Mouse (Mus musculus): ENCODE measurements around the gene Smok2a. TPM values are rescaled to one million over a fixed set of nuclear protein-coding genes. Genes with fewer than 3 reads are reported as not detected.
"Not testable (repeated sequence)": the region's sequence is repeated elsewhere in the genome, so short reads cannot be mapped to it uniquely, and the experiment has no call there.

Smok2a gene
- polyA plus RNA-seq, 1 experiment from 2014 or later, result not detected

DNA sequence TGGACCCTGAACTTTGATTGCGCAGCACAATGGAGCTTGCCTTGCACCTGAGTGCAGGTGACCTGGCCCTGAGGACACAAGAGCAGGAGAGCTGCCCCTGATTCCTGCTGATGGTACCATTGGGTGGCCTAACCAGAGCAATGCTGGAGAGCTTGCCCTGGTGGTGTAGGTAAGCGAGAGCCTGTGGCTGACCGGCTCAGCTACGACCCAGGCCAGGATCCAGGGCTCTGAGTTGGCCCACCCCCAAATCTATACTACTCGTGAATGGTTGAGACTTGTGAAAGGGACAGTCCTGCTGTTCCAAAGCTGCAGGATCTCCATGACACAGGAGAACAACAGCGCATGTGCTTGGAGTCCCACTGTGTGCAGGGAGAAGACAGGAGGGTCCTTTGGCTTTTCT, 34.4 kb upstream of the Smok2a start:
- H3K4me3 ChIP-seq (ENCODE audit: low read depth, low read length); H3K4me1 ChIP-seq (replicated peaks; ENCODE audit: control insufficient read depth, insufficient read depth, low read length); H3K9ac ChIP-seq (ENCODE audit: low read depth, low read length); H3K27ac ChIP-seq (ENCODE audit: low read depth, low read length); H3K4me2 ChIP-seq; H3K36me3 ChIP-seq (ENCODE audit: control insufficient read depth, insufficient read depth, low read length); DNase-seq (ENCODE audit: low spot score); ATAC-seq (replicated peaks; ENCODE audit: low FRiP score); H3K27me3 ChIP-seq (replicated peaks; ENCODE audit: control insufficient read depth, insufficient read depth, low read length): not testable (repeated sequence)
- H3K9me3 ChIP-seq (ENCODE audit: control insufficient read depth, low read length), result peaks cover 38% of the 10 kb centered on the region
- 79% methylated on average over 6 of the region's 6 CpGs for WGBS

DNA sequence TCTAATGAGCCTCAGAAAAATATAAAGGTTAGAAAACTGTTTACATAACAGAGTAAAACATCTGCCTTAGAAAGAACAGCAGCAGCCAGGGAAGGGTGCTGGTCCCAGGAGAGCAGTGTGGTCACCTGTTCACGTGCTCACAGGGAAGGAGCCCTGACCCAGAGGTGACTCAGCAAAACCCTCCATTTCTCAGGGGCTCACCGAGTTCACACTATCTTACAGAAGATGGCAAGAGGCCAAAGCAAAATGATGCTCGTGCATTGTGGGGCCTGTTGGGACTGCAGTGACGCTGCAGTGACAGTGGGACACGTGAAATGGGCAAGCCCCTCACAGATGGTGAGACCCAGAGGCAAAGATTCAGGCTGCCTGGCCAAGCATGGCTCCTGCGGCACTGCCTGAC, 33.4 kb upstream of the Smok2a start:
- not testable (repeated sequence) for ATAC-seq (replicated peaks; ENCODE audit: low FRiP score)

DNA sequence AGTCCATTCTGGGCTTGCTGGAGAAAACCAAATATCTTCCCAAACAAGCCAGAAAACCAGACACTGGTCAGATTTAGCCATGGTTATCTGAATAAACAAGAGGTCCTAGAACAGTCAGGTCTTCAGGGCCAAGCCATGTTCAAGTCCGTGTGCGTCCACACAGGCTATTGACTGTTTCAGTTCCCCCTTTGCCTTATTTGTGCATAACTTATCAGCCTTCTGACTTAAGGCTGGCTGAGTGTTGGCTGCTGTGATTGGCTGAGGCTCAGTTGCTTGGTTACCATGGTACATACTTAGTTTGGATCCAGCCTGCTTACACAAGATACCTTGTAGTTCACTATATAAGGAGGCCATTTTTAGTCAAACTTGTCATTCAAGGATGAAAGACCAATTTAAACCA, 32.1 kb upstream of the Smok2a start:
- H3K4me1 ChIP-seq (replicated peaks; ENCODE audit: control insufficient read depth, insufficient read depth, low read length); H3K4me2 ChIP-seq; DNase-seq (ENCODE audit: low spot score); H3K4me3 ChIP-seq (ENCODE audit: low read depth, low read length); ATAC-seq (replicated peaks; ENCODE audit: low FRiP score); H3K27ac ChIP-seq (ENCODE audit: low read depth, low read length); H3K9ac ChIP-seq (ENCODE audit: low read depth, low read length); H3K36me3 ChIP-seq (ENCODE audit: control insufficient read depth, insufficient read depth, low read length); H3K27me3 ChIP-seq (replicated peaks; ENCODE audit: control insufficient read depth, insufficient read depth, low read length): not testable (repeated sequence)
- 84% methylated on average over 2 of the region's 2 CpGs for WGBS
- H3K9me3 ChIP-seq (ENCODE audit: control insufficient read depth, low read length), result peaks cover 34% of the 10 kb centered on the region

More for the DNA sequence above, 33.4 kb upstream of the Smok2a start:
- not testable (repeated sequence) for H3K4me1 ChIP-seq (replicated peaks; ENCODE audit: control insufficient read depth, insufficient read depth, low read length); DNase-seq (ENCODE audit: low spot score); H3K9ac ChIP-seq (ENCODE audit: low read depth, low read length); H3K36me3 ChIP-seq (ENCODE audit: control insufficient read depth, insufficient read depth, low read length); H3K4me3 ChIP-seq (ENCODE audit: low read depth, low read length); H3K27me3 ChIP-seq (replicated peaks; ENCODE audit: control insufficient read depth, insufficient read depth, low read length); H3K27ac ChIP-seq (ENCODE audit: low read depth, low read length); H3K4me2 ChIP-seq
- 58% methylated on average over 5 of the region's 6 CpGs for WGBS
- H3K9me3 ChIP-seq (ENCODE audit: control insufficient read depth, low read length), result peaks cover 34% of the 10 kb centered on the region

DNA sequence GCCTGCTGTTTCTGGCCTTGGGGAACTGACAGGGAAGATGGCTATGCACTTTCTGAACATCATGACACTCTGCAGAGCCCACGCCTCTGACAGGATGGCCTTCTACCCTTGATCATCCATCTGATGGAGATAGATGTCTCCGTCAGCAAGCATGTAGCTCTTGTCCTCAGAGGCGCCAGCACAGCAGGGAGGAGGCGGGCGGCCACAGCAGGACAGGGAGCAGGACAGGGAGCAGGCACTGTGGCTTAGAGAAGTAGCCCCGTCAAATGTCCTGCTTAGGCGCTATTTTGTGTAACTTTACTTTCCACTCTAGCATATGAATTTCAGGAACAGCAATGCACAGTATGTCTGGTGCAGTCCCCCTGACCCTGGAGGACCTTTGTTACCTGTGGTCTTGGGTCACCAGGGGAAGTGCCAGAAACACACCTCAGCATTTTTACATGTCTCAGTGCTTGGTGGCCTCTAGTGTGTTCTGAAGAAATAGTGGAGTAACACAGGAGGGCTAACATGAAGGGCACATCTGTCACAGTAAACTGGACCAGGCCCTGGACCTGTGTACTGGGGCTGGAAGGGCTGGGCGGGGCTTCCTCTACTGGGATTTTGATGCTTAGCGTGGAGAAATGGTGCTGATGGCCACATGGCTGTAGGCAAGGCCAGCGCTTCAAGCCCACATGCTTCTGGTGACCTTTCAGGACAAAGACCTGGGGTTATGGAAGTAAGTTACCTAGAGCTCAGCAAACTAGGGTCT, 30.0 kb upstream of the Smok2a start:
- not testable (repeated sequence) for H3K27ac ChIP-seq (ENCODE audit: low read depth, low read length)
- ATAC-seq (replicated peaks; ENCODE audit: low FRiP score), result peak; percentile 17; the same call in 1 of the 2 replicates

DNA sequence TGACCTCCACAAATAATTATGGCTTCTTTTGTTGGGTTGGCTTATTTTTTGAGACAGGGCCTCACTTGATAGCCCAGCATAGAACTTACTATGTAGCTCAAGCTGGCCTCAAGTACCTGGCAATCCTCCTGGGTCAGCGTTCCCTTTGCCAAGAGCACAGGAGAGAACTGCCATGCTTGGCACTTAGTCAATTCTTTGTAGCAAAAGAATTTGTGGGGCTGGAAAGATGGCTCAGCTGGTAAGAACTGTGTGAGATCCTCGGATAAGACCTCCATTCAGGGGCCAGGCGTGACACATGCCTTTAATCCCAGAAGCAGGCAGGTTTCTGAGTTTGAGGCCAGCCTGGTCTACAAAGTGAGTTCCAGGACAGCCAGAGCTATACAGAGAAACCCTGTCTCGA, 24.5 kb upstream of the Smok2a start:
- H3K27ac ChIP-seq (ENCODE audit: low read depth, low read length); H3K4me2 ChIP-seq; ATAC-seq (replicated peaks; ENCODE audit: low FRiP score); H3K27me3 ChIP-seq (replicated peaks; ENCODE audit: control insufficient read depth, insufficient read depth, low read length); H3K4me3 ChIP-seq (ENCODE audit: low read depth, low read length); DNase-seq (ENCODE audit: low spot score); H3K4me1 ChIP-seq (replicated peaks; ENCODE audit: control insufficient read depth, insufficient read depth, low read length); H3K36me3 ChIP-seq (ENCODE audit: control insufficient read depth, insufficient read depth, low read length); H3K9ac ChIP-seq (ENCODE audit: low read depth, low read length): not testable (repeated sequence)
- 59% methylated on average over 4 of the region's 4 CpGs for WGBS
- H3K9me3 ChIP-seq (ENCODE audit: control insufficient read depth, low read length), result peaks cover 30% of the 10 kb centered on the region

More for the DNA sequence above, 30.0 kb upstream of the Smok2a start:
- H3K9me3 ChIP-seq (ENCODE audit: control insufficient read depth, low read length), result peaks cover 40% of the 10 kb centered on the region
- DNase-seq (ENCODE audit: low spot score); H3K4me1 ChIP-seq (replicated peaks; ENCODE audit: control insufficient read depth, insufficient read depth, low read length); H3K9ac ChIP-seq (ENCODE audit: low read depth, low read length); H3K4me2 ChIP-seq; H3K4me3 ChIP-seq (ENCODE audit: low read depth, low read length); H3K27me3 ChIP-seq (replicated peaks; ENCODE audit: control insufficient read depth, insufficient read depth, low read length); H3K36me3 ChIP-seq (ENCODE audit: control insufficient read depth, insufficient read depth, low read length): not testable (repeated sequence)
- WGBS, result 78% methylated on average over 10 of the region's 10 CpGs

DNA sequence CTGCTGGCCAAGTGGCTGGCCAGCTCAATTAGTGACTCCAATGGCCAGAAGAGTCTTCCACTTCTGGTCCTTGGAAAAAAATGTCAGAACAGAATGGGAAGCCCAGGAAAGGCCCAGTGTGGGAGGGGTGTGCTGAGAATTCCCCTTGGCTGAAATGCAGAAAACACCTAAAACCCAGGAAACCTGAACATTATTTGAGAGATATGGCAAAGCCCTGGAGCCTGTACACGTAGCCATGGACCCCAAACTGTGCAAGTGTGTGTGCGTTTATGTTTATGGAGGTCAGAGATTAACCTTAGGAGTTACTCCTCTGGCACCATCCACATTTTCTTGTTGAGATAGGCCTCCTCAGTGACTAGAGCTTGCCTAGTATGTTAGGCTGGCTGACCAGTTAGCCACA, 22.2 kb upstream of the Smok2a start:
- not testable (repeated sequence) for ATAC-seq (replicated peaks; ENCODE audit: low FRiP score); H3K27me3 ChIP-seq (replicated peaks; ENCODE audit: control insufficient read depth, insufficient read depth, low read length); H3K27ac ChIP-seq (ENCODE audit: low read depth, low read length); H3K9ac ChIP-seq (ENCODE audit: low read depth, low read length); H3K4me2 ChIP-seq; H3K4me1 ChIP-seq (replicated peaks; ENCODE audit: control insufficient read depth, insufficient read depth, low read length); H3K4me3 ChIP-seq (ENCODE audit: low read depth, low read length); H3K36me3 ChIP-seq (ENCODE audit: control insufficient read depth, insufficient read depth, low read length); DNase-seq (ENCODE audit: low spot score)
- peaks cover 26% of the 10 kb centered on the region for H3K9me3 ChIP-seq (ENCODE audit: control insufficient read depth, low read length)
- WGBS, result 80% methylated on average over 2 of the region's 2 CpGs

DNA sequence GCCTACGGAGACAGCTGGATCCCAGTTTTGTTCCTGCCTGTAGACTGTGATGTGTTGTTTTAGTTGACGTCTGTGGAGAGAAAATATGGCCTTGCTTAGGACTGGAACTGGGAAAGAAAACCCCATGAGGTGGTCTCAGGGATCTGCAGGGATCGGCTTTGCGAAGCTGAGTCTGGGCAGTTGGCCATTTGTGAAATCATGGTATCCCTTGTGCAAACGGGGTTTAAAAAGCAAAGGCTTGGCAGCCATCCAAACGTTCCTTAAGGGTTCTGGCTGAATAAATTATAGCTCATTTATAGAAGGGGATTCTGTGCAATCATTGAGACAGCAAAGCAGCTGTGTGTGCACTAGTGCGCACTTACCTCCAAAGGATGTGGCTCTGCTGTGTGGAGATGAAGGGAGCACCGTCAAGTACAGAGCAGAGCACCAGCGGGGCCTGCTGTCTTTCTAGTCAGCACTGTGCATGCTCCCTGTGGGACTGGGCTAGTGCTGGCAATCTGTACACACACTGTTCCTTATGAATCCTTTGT, 21.0 kb upstream of the Smok2a start:
- not testable (repeated sequence) for DNase-seq (ENCODE audit: low spot score); H3K4me2 ChIP-seq; H3K36me3 ChIP-seq (ENCODE audit: control insufficient read depth, insufficient read depth, low read length); H3K27ac ChIP-seq (ENCODE audit: low read depth, low read length); H3K4me3 ChIP-seq (ENCODE audit: low read depth, low read length); H3K27me3 ChIP-seq (replicated peaks; ENCODE audit: control insufficient read depth, insufficient read depth, low read length); H3K4me1 ChIP-seq (replicated peaks; ENCODE audit: control insufficient read depth, insufficient read depth, low read length); H3K9ac ChIP-seq (ENCODE audit: low read depth, low read length)
- 81% methylated on average over 8 of the region's 9 CpGs for WGBS
- peak; percentile 29; the same call in 1 of the 2 replicates for ATAC-seq (replicated peaks; ENCODE audit: low FRiP score)
- H3K9me3 ChIP-seq (ENCODE audit: control insufficient read depth, low read length), result peaks cover 26% of the 10 kb centered on the region

DNA sequence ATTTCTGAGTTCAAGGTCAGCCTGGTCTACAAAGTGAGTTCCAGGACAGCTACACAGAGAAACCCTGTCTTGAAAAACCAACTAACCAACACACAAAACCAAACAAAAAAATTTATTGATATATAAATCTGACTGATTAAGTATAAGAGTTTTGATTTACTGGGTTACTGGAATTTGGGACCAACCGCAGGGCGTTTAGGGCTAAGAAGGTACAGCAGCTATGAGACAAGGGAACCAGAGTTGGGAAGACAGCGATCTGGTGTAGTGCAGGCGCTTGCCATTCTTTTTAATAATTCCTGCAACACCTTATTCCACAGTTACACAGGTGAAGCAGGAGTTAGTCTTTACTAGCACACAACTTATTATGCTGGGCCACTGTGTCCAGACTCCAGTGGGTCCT, 19.4 kb upstream of the Smok2a start:
- not testable (repeated sequence) for DNase-seq (ENCODE audit: low spot score); H3K9ac ChIP-seq (ENCODE audit: low read depth, low read length); H3K27ac ChIP-seq (ENCODE audit: low read depth, low read length); H3K4me3 ChIP-seq (ENCODE audit: low read depth, low read length); ATAC-seq (replicated peaks; ENCODE audit: low FRiP score); H3K27me3 ChIP-seq (replicated peaks; ENCODE audit: control insufficient read depth, insufficient read depth, low read length); H3K36me3 ChIP-seq (ENCODE audit: control insufficient read depth, insufficient read depth, low read length); H3K4me2 ChIP-seq; H3K4me1 ChIP-seq (replicated peaks; ENCODE audit: control insufficient read depth, insufficient read depth, low read length)
- 86% methylated on average over 4 of the region's 4 CpGs for WGBS
- H3K9me3 ChIP-seq (ENCODE audit: control insufficient read depth, low read length), result peaks cover 17% of the 10 kb centered on the region
